Mouse (Mus musculus) limb, embryonic 11.5 days (tissue): Measurements from ENCODE around the gene Npepl1. TPM values are rescaled to one million over a fixed set of nuclear protein-coding genes. Genes with fewer than 3 reads are reported as not detected.
A peak's percentile ranks its signal among the peaks of the same experiment; 100 is the strongest.

Source experiments
- ATAC-seq: fragments of 200-750 bp; cut with Nextera tagmentation; 2 replicates; pipeline ENCODE4 v1.8.0; 2017; ENCODE audit warnings: low read depth; ENCODE audit not compliant: insufficient number of reproducible peaks, low FRiP score, low TSS enrichment
- DNase-seq: peaks from one replicate; pipeline ENCODE4 v3.0.0-alpha.2; 2015; ENCODE audit warnings: low spot score
- H3K27ac ChIP-seq: fragments of 300-500 bp; sonication (generic); replicated peaks from 2 replicates; pipeline ENCODE4 v1.5.1; 2014; ENCODE audit warnings: low read depth, mild to moderate bottlenecking, low read length
- H3K27me3 ChIP-seq: fragments of 300-500 bp; sonication (generic); 2 replicates; pipeline ENCODE4 v1.6.1; 2014; ENCODE audit warnings: mild to moderate bottlenecking, low read length, mixed read lengths; ENCODE audit not compliant: control insufficient read depth, insufficient read depth
- H3K36me3 ChIP-seq: fragments of 300-500 bp; sonication (generic); 2 replicates; pipeline ENCODE4 v1.6.1; 2014; ENCODE audit warnings: mild to moderate bottlenecking, low read length, moderate library complexity, mixed read lengths; ENCODE audit not compliant: control insufficient read depth, insufficient read depth
- H3K4me1 ChIP-seq: fragments of 300-500 bp; sonication (generic); 2 replicates; pipeline ENCODE4 v1.6.1; 2014; ENCODE audit warnings: low read length, mixed read lengths; ENCODE audit not compliant: control insufficient read depth, insufficient read depth
- H3K4me2 ChIP-seq: fragments of 300-500 bp; sonication (generic); 2 replicates; pipeline ENCODE4 v1.6.1; 2014; ENCODE audit warnings: low read depth, mild to moderate bottlenecking, moderate library complexity; ENCODE audit not compliant: severe bottlenecking
- H3K4me3 ChIP-seq: fragments of 300-500 bp; sonication (generic); 2 replicates; pipeline ENCODE4 v1.5.1; 2014; ENCODE audit warnings: low read depth, low read length
- H3K9ac ChIP-seq: fragments of 300-500 bp; sonication (generic); 2 replicates; pipeline ENCODE4 v1.6.1; 2014; ENCODE audit warnings: mild to moderate bottlenecking, low read length
- H3K9me3 ChIP-seq: fragments of 300-500 bp; sonication (generic); 2 replicates; pipeline ENCODE4 v1.6.1; 2016; ENCODE audit warnings: low read length; ENCODE audit not compliant: control insufficient read depth
- WGBS: fragments of 180-500 bp; shearing (Covaris S2); extraction: QIAGEN DNeasy Blood & Tissue Kit; methylation state at CpG from one replicate; pipeline ENCODE4 v1.1.7; 2014; 5-methylcytosine and 5-hydroxymethylcytosine counted together
- polyA plus RNA-seq: library from polyadenylated mRNA; unstranded; fragments of >200 nt; fragmentation: Nextera tagmentation; extraction: Ambion mirVana; gene quantifications from 2 replicates; pipeline ENCODE4 v1.2.1, GENCODE M21; 2014

Npepl1 gene
- polyA plus RNA-seq, 1 experiment from 2014 or later, result 40.2 TPM

- ATAC-seq, result peak; percentile 63
- Histone ChIP-seq H3K27ac (peak overlapping the region; percentile 80), H3K27me3 (no peaks in the 10 kb centered on the region), H3K4me1 (peaks cover 8% of the 10 kb centered on the region), H3K4me3 (peak overlapping the region; percentile 36), H3K9ac (peak overlapping the region; percentile 68), H3K36me3 (no peaks in the 10 kb centered on the region), H3K9me3 (no peaks in the 10 kb centered on the region), H3K4me2 (peak overlapping the region; percentile 83)
- WGBS, result under 1% methylated on average over 11 of the region's 13 CpGs
- peak; percentile 78 for DNase-seq
Measured at GRCm38 (mm10) chr2:174074621-174075020, 35.5 kb upstream of the Npepl1 start.

GRCm38 (mm10) chr2:174075072-174075570 lies 35.0 kb upstream of the Npepl1 start:
- Histone ChIP-seq H3K36me3 (no peaks in the 10 kb centered on the region), H3K4me1 (peaks cover 8% of the 10 kb centered on the region), H3K27me3 (no peaks in the 10 kb centered on the region), H3K9ac (peak overlapping the region; percentile 68), H3K4me3 (peak overlapping the region; percentile 36), H3K4me2 (peak overlapping the region; percentile 83), H3K9me3 (no peaks in the 10 kb centered on the region), H3K27ac (peak overlapping the region; percentile 80)
- DNase-seq, result no peak
- no peak for ATAC-seq
- 2% methylated on average over 22 of the region's 22 CpGs for WGBS

GRCm38 (mm10) chr2:174075673-174076432 lies 34.3 kb upstream of the Npepl1 start, which contains the start of gene Stx16:
TSS of gene Stx16 (plus strand) at chr2:174076308.
- H3K4me1 ChIP-seq, result peaks cover 8% of the 10 kb centered on the region
- peak within 1 kb of the TSS; percentile 83 for H3K4me2 ChIP-seq
- H3K9ac ChIP-seq, result peak within 1 kb of the TSS; percentile 86
- ATAC-seq, result peak; percentile 90
- peak within 1 kb of the TSS; percentile 80 for H3K27ac ChIP-seq
- peak; percentile 97 for DNase-seq
- 1% methylated on average over 32 of the region's 32 CpGs for WGBS
- H3K9me3 ChIP-seq, result no peaks in the 10 kb centered on the region
- no peaks in the 10 kb centered on the region for H3K36me3 ChIP-seq
- no peaks in the 10 kb centered on the region for H3K27me3 ChIP-seq
- H3K4me3 ChIP-seq, result peak within 1 kb of the TSS; percentile 74

- Histone ChIP-seq H3K9ac (peak overlapping the region; percentile 86), H3K4me2 (peak overlapping the region; percentile 83), H3K4me1 (peaks cover 8% of the 10 kb centered on the region), H3K27me3 (no peaks in the 10 kb centered on the region), H3K27ac (peak overlapping the region; percentile 80), H3K9me3 (no peaks in the 10 kb centered on the region), H3K4me3 (peak overlapping the region; percentile 74), H3K36me3 (no peaks in the 10 kb centered on the region)
- ATAC-seq (peak; percentile 33), DNase-seq (no peak)
- WGBS, result under 1% methylated on average over 22 of the region's 22 CpGs
Measured at GRCm38 (mm10) chr2:174076433-174076824, 33.7 kb upstream of the Npepl1 start.

GRCm38 (mm10) chr2:174077004-174077695 lies 33.0 kb upstream of the Npepl1 start:
- Histone ChIP-seq H3K9me3 (no peaks in the 10 kb centered on the region), H3K9ac (peak overlapping the region; percentile 86), H3K4me3 (peak overlapping the region; percentile 74), H3K36me3 (no peaks in the 10 kb centered on the region), H3K27me3 (no peaks in the 10 kb centered on the region), H3K4me2 (peak overlapping the region; percentile 83), H3K4me1 (peaks cover 8% of the 10 kb centered on the region), H3K27ac (peak overlapping the region; percentile 80)
- WGBS, result under 1% methylated on average over 19 of the region's 19 CpGs
- ATAC-seq (no peak), DNase-seq (peak; percentile 49)

GRCm38 (mm10) chr2:174077776-174078338 lies 32.3 kb upstream of the Npepl1 start:
- peak overlapping the region; percentile 86; the same call in 1 of the 2 replicates for H3K9ac ChIP-seq
- ATAC-seq (no peak), DNase-seq (no peak)
- H3K4me1 ChIP-seq, result peaks cover 11% of the 10 kb centered on the region
- H3K36me3 ChIP-seq, result no peaks in the 10 kb centered on the region
- no peaks in the 10 kb centered on the region for H3K27me3 ChIP-seq
- peak overlapping the region; percentile 83 for H3K4me2 ChIP-seq
- H3K4me3 ChIP-seq, result peak overlapping the region; percentile 74
- no peaks in the 10 kb centered on the region for H3K9me3 ChIP-seq
- WGBS, result 13% methylated on average over 11 of the region's 11 CpGs
- peak overlapping the region; percentile 80; the same call in 1 of the 2 replicates for H3K27ac ChIP-seq

GRCm38 (mm10) chr2:174081833-174082232 lies 28.3 kb upstream of the Npepl1 start:
- H3K4me2 ChIP-seq, result no peak overlapping the region
- H3K36me3 ChIP-seq, result peaks cover 3% of the 10 kb centered on the region; the same call in 1 of the 2 replicates
- H3K4me1 ChIP-seq, result peaks cover 8% of the 10 kb centered on the region
- WGBS, result 77% methylated on average over 5 of the region's 5 CpGs
- no peaks in the 10 kb centered on the region for H3K27me3 ChIP-seq
- H3K27ac ChIP-seq, result no peak overlapping the region
- H3K4me3 ChIP-seq, result no peak overlapping the region
- H3K9me3 ChIP-seq, result no peaks in the 10 kb centered on the region
- DNase-seq, result no peak
- H3K9ac ChIP-seq, result no peak overlapping the region
- no peak for ATAC-seq

- no peaks in the 10 kb centered on the region for H3K9me3 ChIP-seq
- ATAC-seq (no peak), DNase-seq (no peak)
- no peak overlapping the region for H3K4me2 ChIP-seq
- H3K4me3 ChIP-seq, result no peak overlapping the region
- WGBS, result 77% methylated on average over 3 of the region's 3 CpGs
- H3K27me3 ChIP-seq, result no peaks in the 10 kb centered on the region
- peaks cover 6% of the 10 kb centered on the region for H3K4me1 ChIP-seq
- no peak overlapping the region for H3K9ac ChIP-seq
- no peak overlapping the region for H3K27ac ChIP-seq
- peaks cover 3% of the 10 kb centered on the region; the same call in 1 of the 2 replicates for H3K36me3 ChIP-seq
Measured at GRCm38 (mm10) chr2:174082380-174082918, 27.7 kb upstream of the Npepl1 start.
